Mouse (Mus musculus): ENCODE results near the gene Ankrd65. TPM values are rescaled to one million over a fixed set of nuclear protein-coding genes. Genes with fewer than 3 reads are reported as not detected.
"Not testable (repeated sequence)": the region's sequence is repeated elsewhere in the genome, so short reads cannot be mapped to it uniquely, and the experiment has no call there.

The Ankrd65 gene
- total RNA-seq, 2 experiments from 2014 or later: not detected

DNA sequence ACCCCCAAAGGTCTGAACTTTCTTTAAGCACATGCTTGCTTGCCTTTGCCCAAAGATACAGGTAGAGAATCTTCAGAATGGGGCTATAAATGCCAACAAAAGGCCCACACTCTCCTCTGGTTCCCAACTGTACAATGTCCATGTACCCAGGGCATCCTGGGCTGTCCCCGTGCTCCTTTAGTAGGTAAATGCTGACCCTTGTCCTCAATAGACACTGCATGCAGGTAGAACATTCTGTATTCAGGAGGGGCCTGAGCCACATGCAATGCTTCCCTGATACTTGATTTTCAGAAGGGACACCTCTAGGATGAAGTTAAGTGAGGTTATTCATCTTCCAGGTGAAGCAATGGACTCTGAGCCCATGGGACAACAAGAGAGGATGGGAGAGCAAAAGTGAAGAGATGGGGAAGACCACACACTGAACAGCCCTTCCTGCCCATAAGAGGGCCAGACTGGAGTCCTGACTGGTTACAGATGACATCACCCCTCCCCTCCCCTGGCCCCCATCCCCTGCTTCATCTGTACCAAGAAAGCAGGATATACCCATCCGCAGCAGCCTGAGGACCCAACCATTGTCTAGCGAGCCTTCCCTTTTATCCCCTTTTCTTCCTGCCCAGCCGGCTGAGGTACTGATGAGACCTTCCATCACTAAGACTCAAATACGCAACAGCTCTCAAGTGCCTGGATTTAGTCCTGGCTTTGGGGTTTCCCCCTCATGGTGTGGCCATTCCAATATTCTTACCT, 16.7 kb upstream of the Ankrd65 start:
- intact Hi-C loops (cut with DNase I): loop anchor here (5.0 kb wide), 1 partner anchor 51 kb away; no protein-coding TSS in a partner anchor
- DNase-seq (ENCODE audit: low spot score in 2 of 2): no peak

DNA sequence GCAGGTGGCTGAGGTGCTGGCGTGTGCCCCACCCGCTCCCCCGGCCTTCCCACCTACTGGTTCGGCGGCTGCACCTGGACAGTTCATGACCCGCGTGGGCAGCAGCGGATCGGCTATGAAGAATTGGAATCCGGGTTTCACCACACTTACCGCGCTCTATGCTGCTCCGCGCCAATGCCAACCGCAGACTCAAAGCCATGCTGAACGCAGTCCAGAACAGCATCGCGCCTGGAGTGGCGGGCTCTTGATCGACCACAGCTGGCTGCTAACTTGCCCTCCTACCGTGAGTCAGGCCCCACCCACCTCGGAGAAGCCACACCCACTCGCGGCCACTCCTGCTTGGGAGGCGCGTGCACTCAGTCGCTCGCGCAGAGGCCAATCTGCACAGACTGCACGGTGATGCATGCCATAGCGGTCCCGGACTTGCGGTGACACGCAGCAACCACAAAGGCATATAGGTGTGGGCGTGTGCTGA, 15.9 kb upstream of the Ankrd65 start, which contains the start of gene Vwa1:
TSS of gene Vwa1 (minus strand) at position 419 of the 475 bp plus-strand sequence.
- DNase-seq (ENCODE audit: low spot score in 2 of 2): peak; percentile 84 to 89
- intact Hi-C loops (cut with DNase I): loop anchor here (5.0 kb wide), 1 partner anchor 52 kb away; no protein-coding TSS in a partner anchor

DNA sequence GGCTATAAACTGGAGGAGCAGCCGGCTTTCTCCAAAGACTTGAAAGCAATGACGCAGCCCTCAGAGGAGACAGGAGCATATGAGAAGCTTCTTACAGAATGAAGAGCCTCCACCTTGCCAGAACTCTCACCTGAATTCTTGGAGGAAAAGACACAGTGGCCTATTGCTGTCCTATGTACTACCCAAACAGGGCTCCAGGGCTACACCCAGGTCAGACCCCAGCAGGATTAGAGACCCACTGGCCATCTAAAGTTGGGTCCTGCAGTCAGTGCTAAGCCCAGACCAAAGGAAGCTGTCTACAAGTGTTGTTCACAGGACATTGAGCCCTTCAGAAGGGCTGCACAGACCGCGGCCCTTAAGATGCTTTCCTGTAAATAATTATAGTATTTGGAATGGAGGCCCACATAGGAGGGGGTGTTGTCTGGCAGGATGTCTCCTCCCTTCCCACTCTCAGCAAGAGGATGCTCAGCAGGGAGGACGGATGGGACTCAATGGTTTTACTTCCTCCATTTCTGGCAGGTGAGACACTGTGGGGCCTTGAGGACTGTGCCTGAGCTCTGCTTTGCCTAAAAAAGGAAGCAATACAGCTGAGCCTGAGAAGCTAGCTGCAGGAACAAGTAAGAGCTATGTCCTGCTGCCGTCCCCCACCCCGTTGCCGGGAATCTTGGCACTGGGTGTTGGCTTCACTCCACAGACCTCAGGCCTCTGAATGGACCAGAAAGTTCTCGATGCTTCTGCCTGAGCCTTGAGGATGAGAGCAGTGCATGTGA, 15.1 kb upstream of the Ankrd65 start:
- peak; percentile 40 to 51 for DNase-seq (ENCODE audit: low spot score in 2 of 2)
- intact Hi-C loops (cut with DNase I): loop anchor here (5.0 kb wide), 1 partner anchor 53 kb away; no protein-coding TSS in a partner anchor

- no peak for DNase-seq (ENCODE audit: low spot score in 2 of 2)
- intact Hi-C loops (cut with DNase I): no loop called here
Observed at GRCm38 (mm10) chr4:155775855-155776254, 14.4 kb upstream of the Ankrd65 start.

GRCm38 (mm10) chr4:155776704-155777335, 13.4 kb upstream of the Ankrd65 start:
- peak; percentile 35 to 83 for DNase-seq (ENCODE audit: low spot score in 2 of 2)
- intact Hi-C loops (cut with DNase I): no loop called here

- intact Hi-C loops (cut with DNase I): no loop called here
- no peak for DNase-seq (ENCODE audit: low spot score in 2 of 2)
Observed at GRCm38 (mm10) chr4:155777816-155778215, 12.4 kb upstream of the Ankrd65 start.

- intact Hi-C loops (cut with DNase I): no loop called here
- peak in 1 of 2 experiments; percentile 13 for DNase-seq (ENCODE audit: low spot score in 2 of 2)
Observed at GRCm38 (mm10) chr4:155779498-155779897, 10.7 kb upstream of the Ankrd65 start.

GRCm38 (mm10) chr4:155780895-155781294, 9.3 kb upstream of the Ankrd65 start:
- DNase-seq (ENCODE audit: low spot score in 2 of 2): peak in 1 of 2 experiments; percentile 39
- intact Hi-C loops (cut with DNase I): no loop called here

DNA sequence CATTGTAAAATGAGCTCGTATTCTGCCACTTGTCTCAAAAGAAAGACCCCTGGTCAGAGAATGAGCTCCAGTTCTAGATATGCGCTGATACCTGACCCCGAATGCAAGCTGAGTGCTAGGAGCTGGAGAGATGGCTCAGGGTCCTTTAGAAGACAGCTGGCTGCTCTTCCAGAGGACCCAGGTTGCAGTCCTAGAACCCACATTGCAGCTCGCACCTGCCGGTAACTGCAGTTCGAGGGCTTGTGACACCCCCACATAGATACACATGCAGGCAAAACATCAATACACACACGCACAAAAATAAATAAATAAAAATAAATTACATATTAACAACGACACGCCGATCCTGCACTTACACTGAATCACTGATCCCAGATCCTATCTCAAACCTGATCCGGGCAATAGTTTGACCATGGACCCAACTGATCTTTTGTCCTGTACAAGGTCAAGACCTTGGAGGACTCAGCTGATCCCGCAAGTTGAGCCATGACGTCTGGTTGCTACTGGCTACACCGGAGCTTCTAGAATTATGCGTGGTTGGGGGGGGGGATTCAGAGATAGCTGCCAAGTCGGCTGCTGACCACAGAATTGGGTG, 6.7 kb upstream of the Ankrd65 start:
- intact Hi-C loops (cut with DNase I): no loop called here
- DNase-seq (ENCODE audit: low spot score in 2 of 2): peak; percentile 23 to 28

DNA sequence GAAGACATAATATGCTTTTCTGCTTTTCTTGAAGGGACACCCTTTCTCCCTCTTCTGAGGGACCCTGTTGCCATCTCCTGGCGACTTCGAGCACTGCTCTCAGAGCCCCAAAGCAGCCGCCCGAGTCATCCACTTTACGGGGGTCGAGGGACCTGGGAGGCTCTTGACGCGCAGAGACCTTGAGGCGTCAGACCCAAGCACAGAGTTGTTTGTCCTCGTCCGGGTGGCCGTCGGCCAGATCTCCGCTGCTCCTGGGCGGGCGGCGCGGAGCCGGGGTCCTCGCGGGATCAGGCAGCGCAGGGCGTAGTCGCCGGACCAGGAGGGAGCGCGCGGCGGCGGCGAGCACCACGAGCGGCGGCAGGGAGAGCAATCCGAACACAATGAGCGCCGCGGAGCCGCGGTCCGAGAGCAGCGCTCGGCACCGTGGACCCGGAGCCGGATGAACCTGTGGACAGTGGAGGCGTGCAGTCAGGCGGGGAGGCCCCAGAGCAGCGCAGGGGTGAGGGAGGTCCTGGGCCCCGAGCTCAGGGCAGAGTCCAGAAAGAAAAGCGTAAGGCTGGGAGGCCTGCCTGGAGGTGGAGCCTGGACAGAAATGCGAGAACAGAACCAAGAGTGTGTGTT, 6.0 kb upstream of the Ankrd65 start:
- DNase-seq (ENCODE audit: low spot score in 2 of 2): peak; percentile 80 to 83
- intact Hi-C loops (cut with DNase I): no loop called here

- DNase-seq (ENCODE audit: low spot score in 2 of 2): no peak
- intact Hi-C loops (cut with DNase I): no loop called here
Observed at GRCm38 (mm10) chr4:155785246-155785645, 5.0 kb upstream of the Ankrd65 start.

- intact Hi-C loops (cut with DNase I): no loop called here
- peak in 1 of 2 experiments; percentile 15 for DNase-seq (ENCODE audit: low spot score in 2 of 2)
Observed at GRCm38 (mm10) chr4:155785819-155786218, 4.4 kb upstream of the Ankrd65 start, which contains the start of gene Tmem88b. Tmem88b (minus strand) TSS chr4:155785874.

DNA sequence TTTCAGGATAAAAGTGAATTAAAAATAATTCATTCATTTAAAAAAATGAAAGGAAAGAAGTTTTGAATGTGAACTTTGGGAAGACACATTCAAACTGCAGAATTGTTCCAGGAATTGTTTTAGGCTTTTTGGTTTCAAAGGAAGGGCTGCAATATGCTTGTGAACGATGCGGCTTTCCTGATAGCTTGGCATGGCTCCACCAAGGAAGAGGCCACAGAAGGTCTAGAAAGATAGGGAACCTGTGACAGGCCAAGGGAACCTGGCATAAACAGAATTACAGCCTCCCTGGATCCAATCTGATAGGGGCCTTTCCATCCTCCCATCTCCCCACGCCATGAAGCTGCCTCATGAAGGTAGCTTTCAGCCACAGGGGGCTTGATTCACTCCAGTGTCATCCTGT, 1.9 kb upstream of the Ankrd65 start:
- intact Hi-C loops (cut with DNase I): no loop called here

DNA sequence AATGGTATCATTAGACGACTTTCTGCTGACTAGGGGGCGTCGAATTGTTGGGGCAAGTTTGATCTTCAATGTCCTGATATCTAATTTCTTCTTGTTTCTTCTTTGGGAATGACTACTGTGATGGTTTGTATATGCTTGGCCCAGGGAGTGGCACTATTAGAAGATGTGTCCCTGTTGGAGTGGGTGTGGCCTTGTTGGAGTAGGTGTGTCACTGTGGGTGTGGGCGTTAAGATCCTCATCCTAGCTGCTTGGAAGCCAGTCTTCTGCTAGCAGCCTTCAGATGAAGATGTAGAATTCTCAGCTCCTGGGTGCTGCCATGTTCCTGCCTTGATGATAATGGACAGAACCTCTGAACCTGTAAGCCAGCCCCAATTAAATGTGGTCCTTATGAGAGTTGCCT, 1.4 kb upstream of the Ankrd65 start:
- DNase-seq (ENCODE audit: low spot score in 2 of 2); intact Hi-C loops (cut with DNase I): not testable (repeated sequence)

More for the DNA sequence above, 1.9 kb upstream of the Ankrd65 start:
- no peak for DNase-seq (ENCODE audit: low spot score in 2 of 2)

DNA sequence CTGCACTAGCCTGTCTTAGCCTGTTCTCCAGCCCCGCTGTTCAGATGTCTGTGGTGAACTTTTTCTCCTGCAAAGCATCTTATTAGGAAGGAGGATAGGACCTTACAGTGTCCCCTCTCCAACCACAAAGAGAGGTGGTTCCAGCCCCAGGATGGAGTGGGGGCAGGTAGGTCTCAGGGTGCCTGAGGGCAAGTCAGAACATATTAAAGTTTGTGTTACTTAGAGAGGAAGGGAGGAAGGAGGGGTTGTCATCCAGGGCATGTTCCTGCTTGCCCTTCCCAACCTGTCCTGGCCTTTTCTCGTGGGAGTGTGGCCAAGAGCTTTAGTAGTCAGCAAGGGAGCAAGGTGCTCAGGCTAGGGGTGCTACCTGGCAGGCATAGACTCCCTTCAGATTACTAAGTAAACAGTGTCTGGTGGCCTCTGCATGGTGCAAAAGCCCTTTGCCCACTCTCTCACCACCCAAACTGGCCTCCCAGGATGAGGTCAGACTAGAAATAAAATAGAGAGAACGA, 467 bp downstream of the Ankrd65 start:
- DNase-seq (ENCODE audit: low spot score in 2 of 2): no peak

DNA sequence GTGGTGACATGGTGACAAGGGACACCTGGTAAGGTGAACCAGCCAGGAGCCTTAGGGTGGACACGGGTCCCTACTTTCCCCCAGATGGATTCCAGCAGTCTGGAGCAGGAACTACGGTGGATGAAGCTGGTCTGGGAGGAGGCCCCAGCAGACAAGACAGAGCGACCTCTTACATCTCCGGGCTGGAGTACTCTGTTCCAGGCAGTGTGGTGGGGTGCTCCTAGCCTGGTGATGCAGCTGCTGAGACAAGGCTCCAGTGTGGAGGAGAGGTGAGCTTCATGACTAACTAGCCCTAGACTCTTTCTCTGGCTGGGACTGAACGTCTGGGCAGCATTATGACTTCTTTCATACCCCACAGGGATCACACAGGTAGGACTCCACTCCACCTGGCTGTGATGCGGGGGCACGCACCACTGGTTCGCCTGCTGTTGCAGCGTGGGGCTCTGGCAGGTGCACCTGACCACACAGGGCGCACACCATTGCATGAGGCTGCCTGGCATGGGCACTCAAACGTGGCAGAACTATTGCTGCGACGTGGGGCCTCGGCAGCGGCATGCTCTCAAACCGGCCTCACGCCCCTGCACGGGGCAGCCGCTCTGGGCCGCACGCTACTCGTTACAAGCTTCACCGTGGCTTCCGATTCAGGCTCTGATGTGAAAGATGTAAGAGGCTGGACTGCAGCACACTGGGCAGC, 1.1 kb downstream of the Ankrd65 start:
- intact Hi-C loops (cut with DNase I): no loop called here
- DNase-seq (ENCODE audit: low spot score in 2 of 2): no peak

More for the DNA sequence above, 467 bp downstream of the Ankrd65 start:
- intact Hi-C loops (cut with DNase I): no loop called here

DNA sequence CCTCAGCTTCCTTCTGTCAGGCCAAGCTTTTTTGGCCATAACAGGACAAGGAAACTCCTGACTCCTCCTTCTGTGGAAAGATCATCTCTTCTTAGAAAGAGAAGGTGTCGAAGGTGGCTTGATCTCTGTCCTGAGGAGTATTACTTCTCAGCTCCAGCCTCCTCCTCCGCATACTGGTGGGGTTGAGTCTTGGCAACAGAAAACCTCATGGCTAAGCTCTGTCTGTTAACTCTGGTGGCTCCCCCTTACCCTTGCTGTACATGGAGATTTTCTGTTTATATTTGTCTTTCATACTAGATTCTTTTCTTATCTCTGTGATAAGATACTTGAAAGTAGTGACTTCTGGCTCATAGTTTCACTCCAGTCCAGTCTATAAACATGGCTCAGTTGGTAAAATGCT, 3.5 kb downstream of the Ankrd65 start:
- intact Hi-C loops (cut with DNase I): no loop called here

GRCm38 (mm10) chr4:155802075-155802474, 11.8 kb downstream of the Ankrd65 start:
- no peak for DNase-seq (ENCODE audit: low spot score in 2 of 2)
- intact Hi-C loops (cut with DNase I): no loop called here

More for the DNA sequence above, 3.5 kb downstream of the Ankrd65 start:
- DNase-seq (ENCODE audit: low spot score in 2 of 2): no peak

Data from left cerebral cortex, postnatal 25 days (tissue).